Mouse (Mus musculus) lung, postnatal 0 days (tissue): ENCODE data around the gene Dlx5.

Source experiments
- CTCF ChIP-seq: IDR thresholded peaks from 2 replicates; pipeline ENCODE4 v1.5.1; 2016; ENCODE audit warnings: antibody characterized with exemption, mild to moderate bottlenecking
- EP300 ChIP-seq: IDR thresholded peaks from 2 replicates; pipeline ENCODE4 v1.6.1; 2016; ENCODE audit warnings: antibody characterized with exemption, mild to moderate bottlenecking, control low read depth

- TF ChIP-seq CTCF (no peak), EP300 (no peak)
Observed at GRCm38 (mm10) chr6:6864441-6865440, 17.1 kb downstream of the Dlx5 start.
